Mouse (Mus musculus) embryo, embryonic 10.5 days (tissue): ENCODE measurements at regions not wholly inside any gene's neighbourhood (a gene's known extent, or its start where the extent isn't known, plus 50 kb on each side); places are given as distances from the start of the nearest gene placed in this dataset.

Source experiments
- DNase-seq: peaks from one replicate; pipeline ENCODE4 v3.0.0-alpha.2; 2015; ENCODE audit warnings: low spot score

DNA sequence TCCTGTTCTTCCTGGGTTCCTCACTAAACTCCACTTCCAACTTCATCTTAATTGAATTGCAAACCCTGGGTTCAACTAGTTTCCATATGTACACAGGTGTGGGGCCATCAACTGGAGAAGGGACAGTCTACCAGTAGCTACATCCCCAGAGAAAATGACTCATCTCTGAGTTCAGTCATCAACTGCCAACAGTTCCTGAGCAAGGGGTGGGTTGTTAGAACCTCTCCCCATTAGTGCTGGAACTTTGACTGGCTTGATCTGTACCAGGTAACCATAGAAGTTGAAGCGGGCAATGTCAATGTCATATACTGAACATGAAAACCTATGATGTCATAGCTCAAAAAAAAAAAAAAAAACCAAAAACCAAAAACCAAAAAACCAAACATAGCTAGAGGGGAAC lies 69.8 kb downstream of the Gm21750 start:
- no peak for DNase-seq

- no peak for DNase-seq
Observed at GRCm38 (mm10) chr14:73732161-73732560, 71.1 kb downstream of the Gm21750 start.

- DNase-seq: no peak
Observed at GRCm38 (mm10) chr14:73750790-73751189, 89.8 kb downstream of the Gm21750 start.

- no peak for DNase-seq
Observed at GRCm38 (mm10) chr14:73759986-73760385, 99.0 kb downstream of the Gm21750 start.

DNA sequence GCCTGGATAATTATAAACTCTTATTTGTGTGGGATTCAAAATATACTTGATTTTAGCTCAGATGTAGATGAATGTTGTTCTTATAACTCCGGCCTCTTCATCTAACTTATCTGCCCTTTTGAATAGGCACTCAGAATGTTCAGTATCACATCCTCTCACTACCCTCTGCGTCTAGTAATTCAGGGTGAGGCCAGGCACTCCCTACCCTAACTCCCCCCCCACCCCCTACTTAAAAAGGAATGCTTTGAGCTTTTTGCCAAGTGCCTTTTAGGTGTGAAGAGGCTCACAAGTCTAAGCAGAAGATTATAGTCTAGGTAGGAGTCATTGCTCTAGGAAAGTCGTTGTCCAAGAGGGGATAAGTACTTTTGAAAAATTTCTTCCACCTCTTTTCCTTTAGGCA lies 111.9 kb downstream of the Gm21750 start:
- DNase-seq: no peak

DNA sequence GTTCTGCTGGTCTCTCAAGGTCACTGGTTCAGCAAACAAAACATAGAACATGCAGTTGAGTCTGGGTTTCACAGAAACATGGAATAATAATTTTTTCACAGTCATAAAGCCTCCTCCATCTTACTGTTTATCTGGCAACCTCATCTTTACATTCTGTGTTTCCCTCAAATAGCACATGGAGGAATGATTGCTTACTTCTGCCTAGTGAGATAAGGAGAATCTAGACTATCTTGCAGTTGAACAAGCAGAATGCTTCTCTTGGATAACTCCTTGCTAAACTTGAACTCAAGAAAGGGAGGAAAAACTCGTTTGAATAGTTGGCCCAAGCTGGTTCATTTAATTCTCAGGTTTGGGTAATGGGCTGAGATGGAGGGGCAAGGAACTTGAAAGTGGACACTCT lies 112.8 kb downstream of the Gm21750 start:
- DNase-seq: no peak

GRCm38 (mm10) chr14:73776066-73776465 lies 115.0 kb downstream of the Gm21750 start:
- peak; percentile 83 for DNase-seq

DNA sequence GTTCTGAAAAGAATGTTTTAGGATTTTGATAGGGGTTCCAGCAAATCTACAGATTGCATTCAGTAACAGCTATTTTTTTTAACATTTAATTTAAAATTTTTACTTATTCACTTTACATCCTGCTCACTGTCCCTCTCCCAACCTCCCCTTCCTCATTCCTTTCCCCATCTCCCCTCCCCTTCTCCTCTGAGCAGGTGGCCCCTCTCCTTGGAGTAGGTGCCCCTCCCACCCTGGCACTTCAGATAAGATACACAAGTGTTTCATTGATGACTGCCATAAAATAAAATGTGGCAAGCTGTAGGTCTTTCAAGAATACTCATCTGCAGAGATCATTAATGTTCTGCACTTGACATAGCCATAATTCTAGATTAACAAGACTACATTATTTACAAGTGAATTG lies 146.1 kb downstream of the Gm21750 start:
- DNase-seq: no peak

- no peak for DNase-seq
Observed at GRCm38 (mm10) chr14:73838890-73839289, 177.9 kb downstream of the Gm21750 start.

GRCm38 (mm10) chr14:73861782-73862181 lies 200.8 kb downstream of the Gm21750 start:
- peak; percentile 11 for DNase-seq

DNA sequence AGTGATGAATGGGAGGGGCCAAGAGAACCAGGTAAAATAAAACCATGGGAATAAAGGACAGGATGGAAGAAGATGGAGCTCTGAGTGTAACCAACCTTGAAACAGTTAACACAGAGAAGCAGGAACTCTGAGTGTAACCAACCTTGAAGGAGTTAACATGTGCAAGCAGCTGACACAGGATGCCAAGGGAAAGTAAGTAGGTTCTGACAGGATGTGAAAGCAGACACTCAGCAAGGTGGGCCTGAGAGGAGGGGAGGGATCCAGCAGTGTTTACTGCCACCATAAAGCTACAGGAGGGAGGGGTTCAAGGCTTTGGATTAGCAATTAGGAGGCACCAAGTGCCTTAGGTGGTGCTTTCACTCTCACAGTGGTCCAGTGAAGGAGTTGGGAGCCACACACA lies 213.3 kb downstream of the Gm21750 start:
- DNase-seq: no peak

DNA sequence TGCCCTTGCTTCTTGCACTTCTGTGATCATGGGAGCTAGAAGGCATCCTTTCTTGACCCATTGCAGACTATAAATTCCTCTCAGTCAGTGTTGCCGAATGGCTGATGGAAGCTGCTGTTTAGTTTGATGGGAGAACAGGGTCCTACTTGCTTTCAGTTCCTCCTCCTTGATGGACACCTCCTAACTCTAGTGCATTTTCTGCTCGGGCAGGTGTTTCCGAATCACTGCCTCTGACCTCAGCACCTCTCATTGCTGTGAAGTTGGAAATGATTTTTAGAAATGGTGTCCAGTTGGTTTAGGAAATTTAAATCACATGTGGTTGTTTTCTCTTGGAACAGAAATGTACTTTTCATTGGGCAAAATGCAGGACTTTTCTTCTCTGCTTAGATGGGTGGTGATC lies 214.9 kb downstream of the Gm21750 start:
- DNase-seq: no peak

DNA sequence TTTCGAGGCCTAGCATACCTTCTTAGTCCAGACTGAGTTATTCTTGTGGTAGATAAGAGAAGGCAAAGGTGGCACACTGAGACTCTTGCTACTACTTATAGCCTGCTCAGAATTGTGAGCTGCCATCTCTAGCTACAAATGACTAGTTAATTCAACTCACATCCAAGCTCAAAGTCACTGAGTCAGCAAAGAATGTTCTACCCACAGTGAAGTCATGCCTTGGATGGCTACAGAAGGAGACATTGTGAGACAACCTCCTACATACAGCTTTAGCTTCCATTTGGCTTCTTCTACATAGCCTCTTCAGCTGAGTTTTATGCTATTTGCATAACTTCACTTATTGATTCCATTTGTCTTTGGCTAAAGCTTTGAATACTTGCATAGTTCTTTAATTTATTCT lies 217.2 kb downstream of the Gm21750 start:
- DNase-seq: no peak

DNA sequence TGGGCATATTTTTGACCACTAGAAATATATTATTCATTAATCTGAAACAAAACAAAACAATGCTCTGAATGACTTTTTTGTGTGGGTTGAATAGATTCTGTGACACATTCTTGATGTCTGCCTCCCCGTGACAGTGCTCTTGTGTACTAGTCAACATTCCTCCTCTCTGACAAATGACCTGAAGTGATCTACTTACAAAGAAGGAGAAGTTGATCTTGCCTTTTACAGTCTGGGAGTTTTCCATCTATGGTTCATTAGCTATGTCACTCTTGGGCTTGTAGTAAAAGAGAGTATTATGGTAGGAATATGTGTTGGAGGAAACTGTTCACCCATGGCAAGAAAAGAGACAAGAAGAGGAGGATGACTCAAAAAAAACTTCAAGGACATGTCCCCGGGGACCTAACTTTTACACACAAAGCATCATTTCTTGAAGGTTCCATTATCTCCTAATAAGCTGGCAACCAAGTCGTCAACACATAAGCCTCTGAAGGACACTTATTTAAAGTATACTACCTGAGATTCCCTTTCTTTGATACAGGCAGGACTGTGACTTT lies 217.9 kb downstream of the Gm21750 start:
- DNase-seq: no peak

- no peak for DNase-seq
Observed at GRCm38 (mm10) chr14:73891451-73891850, 230.4 kb downstream of the Gm21750 start.

GRCm38 (mm10) chr14:73894844-73895243 lies 233.8 kb downstream of the Gm21750 start:
- DNase-seq: no peak

DNA sequence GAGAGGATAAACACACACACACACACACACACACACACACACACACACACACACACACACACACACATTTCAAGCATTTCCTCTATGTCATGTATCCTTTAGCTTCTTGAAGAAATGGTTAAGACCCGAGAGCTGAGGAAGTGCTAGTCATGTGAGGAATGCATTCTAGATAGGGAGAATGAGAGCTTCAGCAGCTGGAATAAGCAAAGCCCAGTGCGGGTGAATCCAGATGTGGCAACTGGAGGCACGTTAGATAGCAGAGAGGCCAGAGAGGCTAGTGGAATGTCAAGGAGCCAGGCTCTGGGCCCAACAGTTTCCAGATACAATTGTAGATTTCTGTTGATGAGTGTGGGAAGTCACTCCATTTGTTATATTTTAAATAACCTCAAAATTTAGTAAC lies 234.2 kb downstream of the Gm21750 start:
- no peak for DNase-seq

DNA sequence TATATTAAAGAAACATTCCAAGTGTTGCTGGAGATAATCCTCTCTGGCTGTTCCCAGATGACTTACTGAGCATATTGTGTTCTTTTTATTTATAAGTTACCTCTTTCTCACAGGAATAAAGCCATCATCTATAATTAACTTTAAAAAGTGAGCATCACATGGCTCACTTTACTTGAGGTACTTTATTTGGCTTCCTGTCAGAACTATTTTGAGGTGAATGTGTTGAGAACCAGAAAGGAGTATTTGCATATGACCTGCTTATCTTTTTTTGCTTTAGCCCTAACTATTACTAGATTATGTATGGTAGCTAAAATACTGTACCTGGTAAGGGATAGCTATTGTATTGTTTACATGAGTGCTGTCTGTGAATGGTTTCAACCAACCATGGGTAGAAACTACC lies 238.1 kb downstream of the Gm21750 start:
- no peak for DNase-seq

GRCm38 (mm10) chr14:73902085-73902713 lies 241.2 kb downstream of the Gm21750 start:
- no peak for DNase-seq

- no peak for DNase-seq
Observed at GRCm38 (mm10) chr14:73913756-73914448, 252.9 kb downstream of the Gm21750 start.

- no peak for DNase-seq
Observed at GRCm38 (mm10) chr14:73915990-73916389, 255.0 kb downstream of the Gm21750 start.

DNA sequence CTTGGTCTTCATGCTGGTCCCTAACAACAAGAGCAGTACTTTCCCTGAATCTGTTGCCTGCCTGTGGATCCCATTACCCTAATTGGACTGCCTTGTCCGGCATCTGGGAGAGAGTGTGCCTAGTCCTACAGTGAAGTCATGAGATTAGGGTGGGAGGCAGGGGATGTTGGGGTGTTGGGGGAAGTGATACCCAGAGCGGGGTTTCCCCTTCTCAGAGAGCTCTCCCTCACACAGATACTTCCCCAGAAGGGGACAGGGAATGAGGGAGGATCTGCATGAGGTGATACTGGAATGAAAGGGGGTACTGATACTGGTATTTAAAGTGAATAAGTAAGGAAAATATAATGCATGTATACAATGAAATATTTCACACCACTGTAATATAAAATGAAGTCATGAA lies 270.1 kb downstream of the Gm21750 start:
- DNase-seq: no peak

DNA sequence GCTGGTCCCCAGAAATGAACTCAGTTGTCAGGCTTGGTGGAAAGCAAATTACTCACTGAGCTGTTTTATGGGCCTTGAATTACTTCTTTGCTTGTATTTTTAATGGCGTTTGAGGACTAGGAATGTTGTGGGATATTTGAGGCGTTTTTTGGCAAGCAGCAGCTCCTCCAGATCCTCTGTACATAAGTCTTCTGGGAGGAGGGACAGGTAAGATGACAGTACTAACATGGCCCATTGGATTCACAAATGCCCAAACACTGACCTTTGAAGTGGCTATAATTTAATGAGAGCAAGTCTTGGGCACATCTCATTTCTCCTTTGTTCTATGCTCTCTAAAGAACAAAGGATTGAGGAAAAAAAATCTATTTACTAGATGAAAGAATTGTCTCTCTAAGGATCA lies 286.3 kb downstream of the Gm21750 start:
- no peak for DNase-seq

DNA sequence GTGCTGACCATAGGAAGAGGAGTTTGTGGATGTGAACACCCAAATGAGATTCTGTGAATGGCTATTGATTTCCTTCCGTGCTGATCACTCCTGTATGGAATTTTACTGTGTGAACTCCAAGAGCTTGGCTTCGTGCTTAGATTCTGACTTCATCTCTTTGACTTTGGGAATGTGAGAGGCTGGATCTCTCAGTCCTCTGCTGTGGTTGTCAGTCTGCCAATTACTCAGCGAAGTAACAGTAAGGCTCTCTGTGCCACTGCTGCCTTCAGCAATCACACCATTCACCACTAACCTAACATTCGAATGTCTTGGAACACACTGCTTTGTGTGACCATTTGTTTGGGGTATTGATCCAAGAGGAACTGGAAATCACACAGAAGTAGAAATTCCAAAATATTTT lies 291.5 kb downstream of the Gm21750 start:
- DNase-seq: no peak
